Mouse (Mus musculus): ENCODE measurements at regions not wholly inside any gene's neighbourhood (a gene's known extent, or its start where the extent isn't known, plus 50 kb on each side); places are given as distances from the start of the nearest gene placed in this dataset.

- no peak for TF ChIP-seq CTCF (IDR thresholded peaks at IDR 0.05; ENCODE audit: control insufficient read depth, insufficient read depth, low read length)
- TF ChIP-seq POLR2A (IDR thresholded peaks at IDR 0.05; ENCODE audit: borderline replicate concordance, control insufficient read depth, low read depth, low read length) = no peak
Measured at GRCm38 (mm10) chr6:139108263-139108662, 393.5 kb downstream of the Rergl start.
